Mouse (Mus musculus) cerebellum, postnatal 4 days (tissue): ENCODE measurements around the gene Atp8a2.
"Not testable (repeated sequence)": the region's sequence is repeated elsewhere in the genome, so short reads cannot be mapped to it uniquely, and the experiment has no call there.

ENCODE experiments used
- DNase-seq, 2 experiments: peaks; one replicate each; pipeline ENCODE4 v3.0.0; 2022; ENCODE audit warnings: low spot score in 2 of 2, mixed read lengths in 1 of 2

Atp8a2 gene

DNA sequence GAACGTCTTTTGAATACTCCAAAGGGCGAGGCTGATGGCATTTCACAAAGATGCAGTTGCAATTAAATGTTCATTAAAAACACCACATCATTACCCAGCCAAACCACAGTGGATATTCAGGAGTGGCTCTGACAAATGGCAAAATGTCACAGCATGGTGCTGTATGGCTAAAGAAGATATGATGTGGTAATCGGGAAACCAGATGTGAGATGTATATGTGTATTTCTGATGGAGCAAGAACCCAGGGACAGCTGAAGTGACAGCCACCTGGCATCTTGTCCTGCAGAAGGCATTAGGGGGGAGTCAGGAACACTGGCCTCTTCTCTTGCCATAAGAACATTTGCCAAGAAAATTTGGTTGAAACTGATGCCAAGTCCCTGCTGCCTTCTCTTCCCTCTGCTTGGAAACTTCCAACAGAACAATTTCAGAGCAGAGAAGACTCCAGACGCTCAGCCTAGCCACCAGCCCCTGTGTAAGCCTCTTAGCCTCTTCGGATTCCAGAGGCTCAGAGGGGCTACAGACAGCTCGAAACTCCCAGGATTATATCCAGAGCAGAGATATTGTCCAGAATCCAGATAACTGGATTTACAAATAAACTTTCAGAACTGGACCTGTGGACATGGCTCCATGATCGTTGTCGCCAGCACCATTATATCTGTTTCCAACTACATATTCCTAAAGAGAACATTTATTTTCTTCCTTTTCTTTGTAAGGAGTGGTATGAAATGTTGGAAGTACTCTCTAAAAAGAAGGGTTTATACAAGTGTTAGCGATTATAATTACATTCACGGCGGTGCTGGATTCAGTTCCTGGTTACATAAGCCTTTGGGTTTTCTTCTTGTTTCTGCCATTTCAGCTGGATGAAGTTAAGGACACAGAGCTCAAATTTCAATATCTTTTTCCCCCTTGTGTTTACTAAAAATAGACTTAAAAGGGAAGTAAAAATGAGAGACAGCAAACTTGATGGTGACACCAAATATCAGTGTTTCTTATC lies 413.3 kb downstream of the Atp8a2 start:
- DNase-seq: peak in 1 of 2 experiments; percentile 7

- DNase-seq: no peak
Measured at GRCm38 (mm10) chr14:59780391-59780790, 416.6 kb downstream of the Atp8a2 start.

DNA sequence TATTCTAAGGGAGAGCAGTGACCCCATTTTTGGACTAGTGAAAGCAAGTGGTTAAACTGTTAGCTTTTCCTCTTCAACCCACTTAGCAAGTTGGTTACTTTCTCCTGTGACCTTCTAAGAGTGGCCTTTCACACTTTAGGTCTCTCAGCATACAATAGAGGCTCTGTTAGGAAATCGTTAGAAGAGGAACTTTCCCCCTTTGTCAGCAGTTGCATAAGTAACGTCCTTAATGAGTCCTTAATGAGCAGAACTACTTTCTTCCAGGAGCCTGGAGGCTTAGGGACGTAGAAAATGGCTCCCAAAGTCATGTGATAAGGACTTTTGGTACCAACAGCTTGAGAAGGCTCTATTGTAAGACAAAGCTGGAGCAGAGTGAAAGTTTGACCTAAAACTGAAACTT lies 434.8 kb downstream of the Atp8a2 start:
- DNase-seq: no peak

- DNase-seq: no peak
Measured at GRCm38 (mm10) chr14:59759900-59760493, 437.0 kb downstream of the Atp8a2 start.

- DNase-seq: no peak
Measured at GRCm38 (mm10) chr14:59759196-59759839, 437.7 kb downstream of the Atp8a2 start.

GRCm38 (mm10) chr14:59752401-59752800 lies 444.6 kb downstream of the Atp8a2 start:
- no peak for DNase-seq

- no peak for DNase-seq
Measured at GRCm38 (mm10) chr14:59750005-59750404, 447.0 kb downstream of the Atp8a2 start.

- DNase-seq: no peak
Measured at GRCm38 (mm10) chr14:59745676-59746075, 451.3 kb downstream of the Atp8a2 start.

DNA sequence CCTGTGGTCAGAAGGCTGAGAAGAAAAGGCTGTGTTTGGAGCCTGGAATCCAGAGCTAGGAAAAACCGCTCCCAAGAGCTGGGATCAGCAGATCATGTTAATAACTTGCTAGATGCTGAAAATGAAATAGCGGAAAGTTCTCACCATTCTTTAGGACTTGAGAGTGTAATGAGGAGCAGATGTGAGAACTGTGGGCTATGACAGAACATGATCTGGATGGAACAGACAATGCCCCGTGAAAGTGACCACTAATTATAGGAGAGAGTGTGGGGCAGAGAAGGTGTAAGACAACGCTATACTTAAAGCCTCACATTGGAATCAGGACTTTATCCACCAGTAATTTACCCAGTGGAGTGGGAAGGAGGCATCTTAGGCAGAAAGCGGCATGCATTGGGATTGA lies 455.2 kb downstream of the Atp8a2 start:
- DNase-seq: no peak

- no peak for DNase-seq
Measured at GRCm38 (mm10) chr14:59739446-59739845, 457.5 kb downstream of the Atp8a2 start.

DNA sequence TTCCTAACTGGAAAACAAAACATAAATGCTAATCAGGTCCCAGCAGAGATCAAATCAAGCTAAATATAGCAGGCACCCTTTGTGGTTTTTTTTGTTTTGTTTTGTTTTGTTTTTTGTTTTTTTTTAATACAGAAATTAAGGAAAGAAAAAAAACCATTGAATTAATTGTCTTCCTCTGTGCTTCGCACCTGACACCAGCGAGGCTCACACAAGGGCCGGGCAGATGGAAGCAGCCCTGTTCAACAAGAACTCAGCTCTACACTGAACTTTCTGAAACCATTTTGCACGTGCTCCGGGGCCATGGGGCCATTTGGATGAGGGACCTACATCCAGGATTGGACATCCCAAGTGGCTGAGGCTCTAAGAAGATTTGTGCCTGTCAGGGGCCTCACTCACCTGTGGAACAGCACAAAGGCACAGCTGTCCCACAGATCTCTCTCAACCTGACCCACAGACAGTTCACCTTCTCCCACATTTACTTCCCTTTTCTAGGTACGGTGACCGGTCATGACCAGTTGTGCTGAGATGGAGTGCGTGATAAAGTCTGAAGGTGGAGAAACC lies 459.2 kb downstream of the Atp8a2 start:
- DNase-seq: no peak

DNA sequence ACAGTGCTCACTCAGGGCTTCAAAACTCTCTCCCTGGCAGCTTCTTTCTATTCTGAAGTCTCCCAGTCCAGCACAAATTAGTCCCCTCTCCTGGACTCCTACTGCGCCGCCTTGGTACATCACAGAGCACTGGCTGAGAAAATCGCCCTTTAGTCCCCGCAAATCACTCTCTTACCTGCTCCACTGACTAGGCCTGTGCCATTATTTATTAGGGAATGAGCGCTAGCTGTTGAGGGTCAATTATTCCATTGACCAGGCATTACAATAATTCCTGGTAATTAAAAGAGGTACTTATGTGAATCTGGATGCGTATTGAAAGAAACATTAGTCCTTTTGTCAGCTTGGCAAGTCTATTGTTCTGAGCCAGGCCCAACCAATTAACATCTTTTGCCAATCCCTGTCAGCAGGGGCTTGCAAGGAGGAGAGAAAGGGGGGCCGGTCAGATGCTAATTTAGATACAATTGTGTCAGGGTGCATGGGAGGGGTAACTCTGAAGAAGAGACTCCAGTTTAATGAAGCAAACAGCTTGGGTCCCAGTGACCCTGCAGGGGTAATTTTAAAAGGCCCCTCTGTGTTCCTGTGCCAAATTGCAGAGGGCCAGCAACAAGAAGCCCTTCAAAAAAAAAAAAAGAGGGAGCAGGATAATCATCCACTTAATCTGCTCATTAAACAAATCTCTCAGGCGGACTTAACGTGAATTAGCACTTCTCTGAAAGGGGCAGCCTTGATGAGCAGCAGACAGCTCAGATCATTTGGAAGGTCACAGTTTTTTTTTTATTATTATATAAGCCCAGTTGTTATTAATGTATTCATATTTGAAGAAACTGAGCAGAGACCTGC lies 459.9 kb downstream of the Atp8a2 start:
- peak in 1 of 2 experiments; percentile 16 for DNase-seq

DNA sequence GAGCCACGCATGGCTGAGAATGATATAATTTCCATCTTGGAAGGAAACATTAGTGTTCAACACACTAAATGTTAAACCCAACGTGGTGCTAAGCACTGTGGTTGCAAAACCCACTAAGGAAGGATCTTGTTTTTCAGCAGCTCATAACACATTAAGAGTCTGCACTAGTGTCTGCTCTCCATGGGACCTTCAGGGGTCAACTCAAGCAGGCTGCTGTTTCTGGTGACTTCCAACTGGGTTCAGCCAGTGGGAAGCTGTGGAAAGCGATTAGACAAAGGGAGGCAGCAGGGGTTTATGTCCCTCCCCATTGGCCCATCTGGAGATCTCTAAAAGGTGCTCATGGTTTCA lies 467.0 kb downstream of the Atp8a2 start:
- no peak for DNase-seq

DNA sequence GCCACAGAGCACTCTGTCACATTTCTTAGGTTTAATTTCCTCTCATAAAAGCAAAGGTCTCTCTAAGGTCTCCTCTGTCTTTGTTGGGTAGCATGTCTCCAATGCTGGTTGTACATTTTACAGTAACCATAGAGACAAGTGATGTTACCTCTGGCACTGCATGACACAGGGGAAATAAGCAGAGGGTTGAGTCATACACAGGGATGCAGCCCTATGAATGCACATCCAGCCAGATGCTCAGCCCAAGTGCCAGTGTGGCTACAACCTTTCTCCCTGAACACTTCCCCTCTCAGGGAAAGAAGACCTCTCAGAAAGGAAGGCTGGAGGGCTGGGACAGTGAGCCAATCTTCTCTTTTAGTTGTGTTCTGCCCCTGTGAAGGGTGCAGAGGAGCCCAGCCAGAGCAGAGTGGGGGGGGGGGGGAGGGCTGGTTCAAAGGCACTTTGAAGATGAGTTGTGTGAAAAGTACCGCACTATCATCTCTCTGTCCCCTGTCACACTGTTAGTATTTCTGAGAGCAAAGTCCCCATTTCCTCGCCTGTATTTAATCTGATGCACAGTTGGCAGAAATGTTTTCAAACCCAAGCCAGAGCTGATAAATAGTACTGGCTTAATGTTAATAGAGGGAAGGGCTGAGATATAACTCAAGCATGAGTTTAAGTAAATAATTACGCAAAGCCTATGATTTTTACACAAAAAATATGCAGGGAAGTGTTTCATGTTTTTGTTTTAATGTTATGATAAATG lies 467.5 kb downstream of the Atp8a2 start:
- no peak for DNase-seq

GRCm38 (mm10) chr14:59727016-59727415 lies 470.0 kb downstream of the Atp8a2 start:
- no peak for DNase-seq

DNA sequence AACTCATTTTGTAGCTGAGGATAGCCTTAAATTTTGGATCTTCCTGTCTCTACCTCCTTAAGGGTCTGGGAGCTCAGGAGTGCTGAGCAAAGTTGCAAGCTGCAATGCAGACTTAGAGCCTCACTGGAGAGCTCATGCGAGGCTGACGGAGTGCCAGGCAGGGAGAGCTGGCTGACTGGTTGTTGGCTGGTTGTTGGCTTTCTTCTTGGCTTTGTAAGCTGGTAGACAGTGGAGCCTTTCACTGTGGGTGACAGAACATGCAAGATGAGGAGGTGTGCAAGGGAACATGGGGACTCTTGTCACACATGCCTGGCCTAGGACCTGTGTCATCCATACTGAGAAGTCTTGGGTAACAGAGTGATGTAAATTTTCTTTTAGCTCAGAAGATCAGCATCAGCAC lies 473.8 kb downstream of the Atp8a2 start:
- no peak for DNase-seq

GRCm38 (mm10) chr14:59721957-59722356 lies 475.0 kb downstream of the Atp8a2 start:
- no peak for DNase-seq

GRCm38 (mm10) chr14:59721356-59721755 lies 475.6 kb downstream of the Atp8a2 start:
- peak in 1 of 2 experiments; percentile 41 for DNase-seq

DNA sequence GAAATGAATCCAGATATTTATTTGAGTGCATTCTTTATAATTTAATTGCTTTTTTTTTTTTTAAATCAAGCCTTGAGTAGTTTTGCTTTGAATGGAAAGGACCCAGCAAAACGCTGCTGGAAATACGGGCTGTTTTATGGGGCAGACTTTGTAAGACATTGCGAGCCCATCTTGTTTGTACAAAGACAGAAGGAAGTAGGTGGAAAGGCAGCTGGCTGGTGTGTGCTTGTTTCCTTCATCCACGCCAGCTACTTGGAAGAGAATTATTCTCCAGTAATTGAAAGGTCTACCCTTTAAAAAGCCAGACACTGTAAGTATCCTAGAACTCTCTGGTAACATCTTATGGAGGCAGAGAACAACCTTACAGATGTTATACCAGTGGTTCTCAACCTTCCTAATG lies 476.6 kb downstream of the Atp8a2 start:
- DNase-seq: no peak

- not testable (repeated sequence) for DNase-seq
Measured at GRCm38 (mm10) chr14:59716443-59717085, 480.4 kb downstream of the Atp8a2 start.
